Mouse (Mus musculus) limb, embryonic 13.5 days (tissue): ENCODE results near the gene Lancl1. TPM values are rescaled to one million over a fixed set of nuclear protein-coding genes. Genes with fewer than 3 reads are reported as not detected.

Experiments
- ATAC-seq: fragments of 200-750 bp; cut with Nextera tagmentation; 2 replicates; pipeline ENCODE4 v1.8.0; 2017; ENCODE audit warnings: low read depth, moderate number of reproducible peaks, moderate TSS enrichment; ENCODE audit not compliant: low FRiP score
- H3K27ac ChIP-seq: fragments of 300-500 bp; sonication (generic); 2 replicates; pipeline ENCODE4 v1.5.1; 2015; ENCODE audit warnings: inconsistent platforms, mild to moderate bottlenecking, moderate library complexity
- H3K27me3 ChIP-seq: fragments of 300-500 bp; sonication (generic); 2 replicates; pipeline ENCODE4 v1.6.1; 2015; ENCODE audit warnings: mild to moderate bottlenecking, inconsistent platforms
- H3K36me3 ChIP-seq: fragments of 300-500 bp; sonication (generic); 2 replicates; pipeline ENCODE4 v1.6.1; 2015; ENCODE audit warnings: inconsistent platforms, mild to moderate bottlenecking, moderate library complexity
- H3K4me1 ChIP-seq: fragments of 300-500 bp; sonication (generic); 2 replicates; pipeline ENCODE4 v1.6.1; 2015; ENCODE audit warnings: inconsistent platforms
- H3K4me2 ChIP-seq: fragments of 300-500 bp; sonication (generic); replicated peaks from 2 replicates; pipeline ENCODE4 v1.6.1; 2015; ENCODE audit warnings: inconsistent platforms, mild to moderate bottlenecking, moderate library complexity
- H3K4me3 ChIP-seq: fragments of 300-500 bp; sonication (generic); 2 replicates; pipeline ENCODE4 v1.5.1; 2015; ENCODE audit warnings: moderate library complexity, mild to moderate bottlenecking, inconsistent platforms
- H3K9ac ChIP-seq: fragments of 300-500 bp; sonication (generic); 2 replicates; pipeline ENCODE4 v1.6.1; 2015; ENCODE audit warnings: mild to moderate bottlenecking, inconsistent platforms
- H3K9me3 ChIP-seq: fragments of 300-500 bp; sonication (generic); 2 replicates; pipeline ENCODE4 v1.6.1; 2016; ENCODE audit warnings: inconsistent platforms
- WGBS: fragments of 180-500 bp; shearing (Covaris S2); methylation state at CpG from one replicate; pipeline ENCODE4 v1.1.7; 2015; 5-methylcytosine and 5-hydroxymethylcytosine counted together
- polyA plus RNA-seq: library from polyadenylated mRNA; unstranded; fragments of >200 nt; fragmentation: Nextera tagmentation; extraction: Ambion mirVana; gene quantifications from 2 replicates; pipeline ENCODE4 v1.2.1, GENCODE M21; 2015

The Lancl1 gene
- polyA plus RNA-seq, 1 experiment from 2014 or later: 136 TPM

GRCm38 (mm10) chr1:66960536-66961243, 78.0 kb downstream of the Lancl1 start:
- H3K4me2 ChIP-seq: no peak overlapping the region
- no peaks in the 10 kb centered on the region for H3K36me3 ChIP-seq
- H3K4me3 ChIP-seq: no peak overlapping the region
- H3K9ac ChIP-seq: no peak overlapping the region
- no peaks in the 10 kb centered on the region for H3K27me3 ChIP-seq
- peaks cover 5% of the 10 kb centered on the region for H3K9me3 ChIP-seq
- peak; percentile 71 for ATAC-seq
- H3K27ac ChIP-seq: peak overlapping the region; percentile 28; the same call in 1 of the 2 replicates
- H3K4me1 ChIP-seq: no peaks in the 10 kb centered on the region
- WGBS: 55% methylated on average over 8 of the region's 8 CpGs

GRCm38 (mm10) chr1:66957361-66957760, 81.3 kb downstream of the Lancl1 start:
- no peak for ATAC-seq
- H3K4me3 ChIP-seq: no peak overlapping the region
- no peak overlapping the region for H3K27ac ChIP-seq
- peaks cover 9% of the 10 kb centered on the region for H3K9me3 ChIP-seq
- no peaks in the 10 kb centered on the region for H3K36me3 ChIP-seq
- H3K4me1 ChIP-seq: no peaks in the 10 kb centered on the region
- WGBS: 81% methylated on average over 3 of the region's 3 CpGs
- no peak overlapping the region for H3K9ac ChIP-seq
- H3K27me3 ChIP-seq: no peaks in the 10 kb centered on the region
- no peak overlapping the region for H3K4me2 ChIP-seq

- no peak overlapping the region for H3K9ac ChIP-seq
- no peaks in the 10 kb centered on the region for H3K36me3 ChIP-seq
- H3K27ac ChIP-seq: no peak overlapping the region
- H3K4me2 ChIP-seq: no peak overlapping the region
- 77% methylated on average over 3 of the region's 3 CpGs for WGBS
- no peak overlapping the region for H3K4me3 ChIP-seq
- H3K9me3 ChIP-seq: peaks cover 8% of the 10 kb centered on the region
- H3K4me1 ChIP-seq: no peaks in the 10 kb centered on the region
- no peaks in the 10 kb centered on the region for H3K27me3 ChIP-seq
- no peak for ATAC-seq
Measured at GRCm38 (mm10) chr1:66951086-66951485, 87.6 kb downstream of the Lancl1 start.

Other genes with a start within 250 kb of the Lancl1 start
- 20.3 and 22.4 TPM in 2 replicates for gene Kansl1l, start 221.3 kb downstream of the Lancl1 start, polyA plus RNA-seq
- 75.8 and 83.4 TPM in 2 replicates for gene Acadl, start 175.6 kb downstream of the Lancl1 start, polyA plus RNA-seq
- gene Myl1, start 93.5 kb downstream of the Lancl1 start, polyA plus RNA-seq: 383 and 390 TPM in 2 replicates
- 0.28 and 0.31 TPM in 2 replicates for gene Cps1, start 84.2 kb upstream of the Lancl1 start, polyA plus RNA-seq